Mouse (Mus musculus) embryonic facial prominence, embryonic 14.5 days (tissue): ENCODE data around the gene Hist1h2bq. TPM values are rescaled to one million over a fixed set of nuclear protein-coding genes. Genes with fewer than 3 reads are reported as not detected.
"Not testable (repeated sequence)": the region's sequence is repeated elsewhere in the genome, so short reads cannot be mapped to it uniquely, and the experiment has no call there.

Experiments used
- ATAC-seq: fragments of 200-750 bp; cut with Nextera tagmentation; 2 replicates; pipeline ENCODE4 v1.8.0; 2017; ENCODE audit warnings: low read depth, moderate number of reproducible peaks, moderate TSS enrichment
- DNase-seq: peaks from one replicate; pipeline ENCODE4 v3.0.0-alpha.2; 2015; ENCODE audit warnings: low spot score
- H3K27ac ChIP-seq: fragments of 300-500 bp; sonication (generic); replicated peaks from 2 replicates; pipeline ENCODE4 v1.5.1; 2014; ENCODE audit warnings: low read depth, mild to moderate bottlenecking, low read length, moderate library complexity
- H3K27me3 ChIP-seq: fragments of 300-500 bp; sonication (generic); replicated peaks from 2 replicates; pipeline ENCODE4 v1.6.1; 2014; ENCODE audit warnings: low read length; ENCODE audit not compliant: control insufficient read depth, insufficient read depth
- H3K36me3 ChIP-seq: fragments of 300-500 bp; sonication (generic); 2 replicates; pipeline ENCODE4 v1.6.1; 2014; ENCODE audit warnings: low read length, mixed read lengths; ENCODE audit not compliant: control insufficient read depth, insufficient read depth
- H3K4me1 ChIP-seq: fragments of 300-500 bp; sonication (generic); 2 replicates; pipeline ENCODE4 v1.6.1; 2014; ENCODE audit warnings: antibody characterized with exemption, low read length; ENCODE audit not compliant: control insufficient read depth, insufficient read depth
- H3K4me2 ChIP-seq: fragments of 300-500 bp; sonication (generic); 2 replicates; pipeline ENCODE4 v1.6.1; 2014; ENCODE audit warnings: low read depth, mild to moderate bottlenecking, low read length, moderate library complexity, mixed read lengths
- H3K4me3 ChIP-seq: fragments of 300-500 bp; sonication (generic); 2 replicates; pipeline ENCODE4 v1.5.1; 2014; ENCODE audit warnings: low read depth, mild to moderate bottlenecking, low read length
- H3K9ac ChIP-seq: fragments of 300-500 bp; sonication (generic); 2 replicates; pipeline ENCODE4 v1.6.1; 2014; ENCODE audit warnings: low read depth, mild to moderate bottlenecking, low read length, moderate library complexity, mixed read lengths
- H3K9me3 ChIP-seq: fragments of 300-500 bp; sonication (generic); 2 replicates; pipeline ENCODE4 v1.6.1; 2016; ENCODE audit warnings: low read length; ENCODE audit not compliant: control insufficient read depth
- WGBS: fragments of 180-500 bp; shearing (Covaris S2); extraction: QIAGEN DNeasy Blood & Tissue Kit; methylation state at CpG from one replicate; pipeline ENCODE4 v1.1.7; 2014; 5-methylcytosine and 5-hydroxymethylcytosine counted together
- polyA plus RNA-seq: library from polyadenylated mRNA; unstranded; fragments of >200 nt; fragmentation: Nextera tagmentation; extraction: Ambion mirVana; gene quantifications from 2 replicates; pipeline ENCODE4 v1.2.1, GENCODE M21; 2014

Gene Hist1h2bq
- polyA plus RNA-seq, 1 experiment from 2014 or later, result 13.6 TPM

- H3K9ac ChIP-seq, H3K4me3 ChIP-seq, DNase-seq, H3K27me3 ChIP-seq, H3K9me3 ChIP-seq, H3K4me2 ChIP-seq, H3K36me3 ChIP-seq, ATAC-seq, H3K4me1 ChIP-seq, H3K27ac ChIP-seq: not testable (repeated sequence)
Measured at GRCm38 (mm10) chr13:21797163-21797562, 12.8 kb downstream of the Hist1h2bq start.

GRCm38 (mm10) chr13:21795584-21795983 lies 14.4 kb downstream of the Hist1h2bq start:
- no peaks in the 10 kb centered on the region for H3K9me3 ChIP-seq
- no peak overlapping the region for H3K9ac ChIP-seq
- WGBS, result 90% methylated on average over 7 of the region's 7 CpGs
- no peak overlapping the region for H3K27ac ChIP-seq
- H3K4me1 ChIP-seq, result peaks cover 2% of the 10 kb centered on the region; the same call in 1 of the 2 replicates
- no peak for DNase-seq
- no peaks in the 10 kb centered on the region for H3K36me3 ChIP-seq
- no peak for ATAC-seq
- no peak overlapping the region for H3K4me2 ChIP-seq
- H3K27me3 ChIP-seq, result no peaks in the 10 kb centered on the region
- no peak overlapping the region for H3K4me3 ChIP-seq

GRCm38 (mm10) chr13:21790601-21791283 lies 19.3 kb downstream of the Hist1h2bq start:
- Histone ChIP-seq H3K27ac (peak overlapping the region; percentile 48), H3K4me1 (peaks cover 22% of the 10 kb centered on the region), H3K9me3 (no peaks in the 10 kb centered on the region), H3K36me3 (no peaks in the 10 kb centered on the region), H3K9ac (peak overlapping the region; percentile 51), H3K4me2 (peak overlapping the region; percentile 49), H3K27me3 (no peaks in the 10 kb centered on the region), H3K4me3 (peak overlapping the region; percentile 16; the same call in 1 of the 2 replicates)
- DNase-seq (peak; percentile 13), ATAC-seq (no peak)
- WGBS, result 11% methylated on average over 18 of the region's 18 CpGs

DNA sequence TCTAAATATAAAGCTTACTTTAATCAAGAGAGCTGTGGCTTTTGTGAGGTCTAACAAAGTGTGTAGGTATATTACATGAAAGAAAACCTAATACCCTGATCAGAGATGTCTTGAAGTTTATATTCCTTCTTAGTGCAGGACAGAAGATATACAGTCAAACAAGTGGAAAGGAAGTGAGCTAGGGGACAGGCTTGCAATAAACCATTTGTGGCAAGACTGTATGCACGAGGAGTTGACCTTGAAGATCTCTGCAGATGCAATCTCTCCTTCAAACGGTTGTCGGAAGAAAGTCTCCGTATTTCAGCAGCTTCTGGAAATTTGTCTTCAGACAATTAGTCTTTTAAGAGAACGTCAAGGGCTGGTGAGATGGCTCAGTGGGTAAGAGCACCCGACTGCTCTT lies 20.1 kb downstream of the Hist1h2bq start:
- no peak overlapping the region for H3K9ac ChIP-seq
- DNase-seq (no peak), ATAC-seq (no peak)
- H3K4me3 ChIP-seq, result no peak overlapping the region
- H3K4me1 ChIP-seq, result peaks cover 22% of the 10 kb centered on the region
- WGBS, result 52% methylated on average over 6 of the region's 6 CpGs
- no peaks in the 10 kb centered on the region for H3K9me3 ChIP-seq
- no peaks in the 10 kb centered on the region for H3K27me3 ChIP-seq
- H3K36me3 ChIP-seq, result no peaks in the 10 kb centered on the region
- no peak overlapping the region for H3K27ac ChIP-seq
- no peak overlapping the region for H3K4me2 ChIP-seq

DNA sequence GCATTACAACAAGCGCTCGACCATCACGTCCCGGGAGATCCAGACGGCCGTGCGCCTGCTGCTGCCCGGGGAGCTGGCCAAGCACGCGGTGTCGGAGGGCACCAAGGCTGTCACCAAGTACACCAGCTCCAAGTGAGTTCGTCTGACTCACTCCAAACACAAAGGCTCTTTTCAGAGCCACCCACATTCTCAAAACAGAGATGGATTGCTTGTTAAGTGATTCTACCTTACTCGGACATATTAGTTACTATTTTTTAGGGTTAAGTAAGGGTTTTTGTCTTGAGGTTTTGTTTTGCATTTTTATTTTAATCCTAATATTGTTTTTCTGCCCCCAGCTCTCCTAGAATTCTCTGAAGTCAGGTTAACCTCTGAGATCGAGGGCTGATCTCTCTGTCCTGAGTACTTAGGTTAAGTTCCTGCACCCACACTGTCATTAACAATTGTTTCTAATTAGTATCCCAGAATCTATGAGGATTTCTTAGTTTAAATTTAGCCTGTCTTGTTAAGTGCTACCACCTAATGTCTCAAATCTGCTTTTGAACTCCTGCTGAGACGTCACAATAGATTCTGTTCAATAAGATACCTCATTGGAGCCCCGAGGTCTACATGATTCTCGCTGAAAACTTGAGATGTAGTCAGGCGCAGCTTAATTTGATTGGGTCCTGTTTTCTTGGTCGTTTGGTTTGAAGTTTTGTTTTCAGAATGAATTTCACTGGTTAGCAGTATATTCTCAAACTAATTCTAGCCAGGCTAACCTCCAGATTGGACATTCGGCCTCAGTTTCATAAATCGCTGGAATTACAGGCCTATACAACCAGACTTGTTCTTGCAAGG lies 22.0 kb downstream of the Hist1h2bq start:
- WGBS, result 16% methylated on average over 13 of the region's 21 CpGs

GRCm38 (mm10) chr13:21786899-21787629 lies 22.9 kb downstream of the Hist1h2bq start, which contains the start of the genes Hist1h2an and Hist1h2bp:
Gene Hist1h2an (minus strand): TSS chr13:21787218.
Gene Hist1h2bp (plus strand): TSS chr13:21787461.
- Histone ChIP-seq H3K27ac (peak within 1 kb of the TSS; percentile 90), H3K4me2 (peak within 1 kb of the TSS; percentile 56), H3K9ac (peak within 1 kb of the TSS; percentile 63), H3K4me3 (peak within 1 kb of the TSS; percentile 36), H3K4me1 (peaks cover 38% of the 10 kb centered on the region)
- H3K9me3 ChIP-seq, H3K36me3 ChIP-seq, H3K27me3 ChIP-seq: not testable (repeated sequence)
- peak; percentile 99 for DNase-seq
- peak; percentile 93 for ATAC-seq
- WGBS, result under 1% methylated on average over 34 of the region's 63 CpGs

More for the DNA sequence above, 22.0 kb downstream of the Hist1h2bq start:
- no peaks in the 10 kb centered on the region for H3K9me3 ChIP-seq
- DNase-seq, result peak; percentile 68
- no peaks in the 10 kb centered on the region for H3K36me3 ChIP-seq
- peaks cover 31% of the 10 kb centered on the region for H3K4me1 ChIP-seq
- peak overlapping the region; percentile 36 for H3K4me3 ChIP-seq
- 0 out of 2 replicates have a peak, but pooled peaks have one; percentile 2 for ATAC-seq
- H3K27ac ChIP-seq, result peak overlapping the region; percentile 90
- H3K9ac ChIP-seq, result peak overlapping the region; percentile 50
- peak overlapping the region; percentile 56 for H3K4me2 ChIP-seq
- H3K27me3 ChIP-seq, result no peaks in the 10 kb centered on the region

GRCm38 (mm10) chr13:21786189-21786898 lies 23.7 kb downstream of the Hist1h2bq start:
- no peak for ATAC-seq
- WGBS, result 4% methylated on average over 8 of the region's 8 CpGs
- peak overlapping the region; percentile 36 for H3K4me3 ChIP-seq
- peaks cover 39% of the 10 kb centered on the region for H3K4me1 ChIP-seq
- H3K36me3 ChIP-seq, result no peaks in the 10 kb centered on the region
- peak overlapping the region; percentile 56 for H3K4me2 ChIP-seq
- H3K9me3 ChIP-seq, result no peaks in the 10 kb centered on the region
- no peaks in the 10 kb centered on the region for H3K27me3 ChIP-seq
- DNase-seq, result peak; percentile 64
- peak overlapping the region; percentile 90 for H3K27ac ChIP-seq
- H3K9ac ChIP-seq, result peak overlapping the region; percentile 63

DNA sequence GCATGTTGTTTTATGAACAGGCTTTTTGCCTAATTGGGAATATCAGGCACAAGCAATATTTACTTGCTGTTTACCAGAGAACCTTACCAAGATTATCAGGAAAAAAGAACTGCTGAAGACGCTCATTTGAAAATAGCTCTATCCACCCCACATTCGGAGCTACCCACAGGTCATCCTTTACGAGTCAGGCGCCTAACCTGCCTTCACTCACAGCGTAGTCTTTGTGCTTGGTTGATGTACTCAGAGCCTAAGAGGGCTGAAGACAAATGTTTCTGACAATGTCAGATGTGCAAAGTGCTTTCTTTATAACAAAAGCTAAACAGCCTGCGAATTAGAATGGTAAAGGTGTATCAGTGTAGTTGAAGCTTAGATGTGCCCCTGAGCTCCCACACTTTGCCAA lies 25.7 kb downstream of the Hist1h2bq start:
- peak overlapping the region; percentile 60 for H3K4me2 ChIP-seq
- H3K27me3 ChIP-seq, result no peaks in the 10 kb centered on the region
- peak overlapping the region; percentile 44 for H3K4me3 ChIP-seq
- no peaks in the 10 kb centered on the region for H3K36me3 ChIP-seq
- ATAC-seq, result no peak
- peak overlapping the region; percentile 89 for H3K27ac ChIP-seq
- DNase-seq, result no peak
- no peaks in the 10 kb centered on the region for H3K9me3 ChIP-seq
- H3K9ac ChIP-seq, result peak overlapping the region; percentile 54
- WGBS, result 36% methylated on average over 6 of the region's 6 CpGs
- peaks cover 38% of the 10 kb centered on the region for H3K4me1 ChIP-seq
